Mouse (Mus musculus) hindbrain, embryonic 12.5 days (tissue): ENCODE results near the gene Tob2. TPM values are rescaled to one million over a fixed set of nuclear protein-coding genes. Genes with fewer than 3 reads are reported as not detected.

Source experiments
- ATAC-seq: fragments of 200-750 bp; cut with Nextera tagmentation; 2 replicates; pipeline ENCODE4 v1.8.0; 2017; ENCODE audit warnings: moderate TSS enrichment; ENCODE audit not compliant: low FRiP score
- H3K27ac ChIP-seq: fragments of 300-500 bp; sonication (generic); 2 replicates; pipeline ENCODE4 v1.5.1; 2016; ENCODE audit warnings: mild to moderate bottlenecking
- H3K27me3 ChIP-seq: fragments of 300-500 bp; sonication (generic); 2 replicates; pipeline ENCODE4 v1.6.1; 2016; ENCODE audit warnings: mild to moderate bottlenecking
- H3K36me3 ChIP-seq: fragments of 300-500 bp; sonication (generic); 2 replicates; pipeline ENCODE4 v1.6.1; 2016; ENCODE audit warnings: mild to moderate bottlenecking
- H3K4me1 ChIP-seq: fragments of 300-500 bp; sonication (generic); 2 replicates; pipeline ENCODE4 v1.6.1; 2016
- H3K4me2 ChIP-seq: fragments of 300-500 bp; sonication (generic); replicated peaks from 2 replicates; pipeline ENCODE4 v1.6.1; 2016; ENCODE audit warnings: mild to moderate bottlenecking
- H3K4me3 ChIP-seq: fragments of 300-500 bp; sonication (generic); 2 replicates; pipeline ENCODE4 v1.5.1; 2016; ENCODE audit warnings: mild to moderate bottlenecking
- H3K9ac ChIP-seq: fragments of 300-500 bp; sonication (generic); 2 replicates; pipeline ENCODE4 v1.6.1; 2016; ENCODE audit warnings: mild to moderate bottlenecking, moderate library complexity
- H3K9me3 ChIP-seq: fragments of 300-500 bp; sonication (generic); replicated peaks from 2 replicates; pipeline ENCODE4 v1.6.1; 2016; ENCODE audit warnings: mild to moderate bottlenecking
- WGBS: fragments of 180-500 bp; shearing (Covaris S2); methylation state at CpG from one replicate; pipeline ENCODE4 v1.1.7; 2016; 5-methylcytosine and 5-hydroxymethylcytosine counted together
- polyA plus RNA-seq: library from polyadenylated mRNA; unstranded; fragments of >200 nt; fragmentation: Nextera tagmentation; extraction: Ambion mirVana; gene quantifications from 2 replicates; pipeline ENCODE4 v1.2.1, GENCODE M21; 2016

Tob2 gene
- polyA plus RNA-seq, 1 experiment from 2014 or later, result 21.2 TPM

DNA sequence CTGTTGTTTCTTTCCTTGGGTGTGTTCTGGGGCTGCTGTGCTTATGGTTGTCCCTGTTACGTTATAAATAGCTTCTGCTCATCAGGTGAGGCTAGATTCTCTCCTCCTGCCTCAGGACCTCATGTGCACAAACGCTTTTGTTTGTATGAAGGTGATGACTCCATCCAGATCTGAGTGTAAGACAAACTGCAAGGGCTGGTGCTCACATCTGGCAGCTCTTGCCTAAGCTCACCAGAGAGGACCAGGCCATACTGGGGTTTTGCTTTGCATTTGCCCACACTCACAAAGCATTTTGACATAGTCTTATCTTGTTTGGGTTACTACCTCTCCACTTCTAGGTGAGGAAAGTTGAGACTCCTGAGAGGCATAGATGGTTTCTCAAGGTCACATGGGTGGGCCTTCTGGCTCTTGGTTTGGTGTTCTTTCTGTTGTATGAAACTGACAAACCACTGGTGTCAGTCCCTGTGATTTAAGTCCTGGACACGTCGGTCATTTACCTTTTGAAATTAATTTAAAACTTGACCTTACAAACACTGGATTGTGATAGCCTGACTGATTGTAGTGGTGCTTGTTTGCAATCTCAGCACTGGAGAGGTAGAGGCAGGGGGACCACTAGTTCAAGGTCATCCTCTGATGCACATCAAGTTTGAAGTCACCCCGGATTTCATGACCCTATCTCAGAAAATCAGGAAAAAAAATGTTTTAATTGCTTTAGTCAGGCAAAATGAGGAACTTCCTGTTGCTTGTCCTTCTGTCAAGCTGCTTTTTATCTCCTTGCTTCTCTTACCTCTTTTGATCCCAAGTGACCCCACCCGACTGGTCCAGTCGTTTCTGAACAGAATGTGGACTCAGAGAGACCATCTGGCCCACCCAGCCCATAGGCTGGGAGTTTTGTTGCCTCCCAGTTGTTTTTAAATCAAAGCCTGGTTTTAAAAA is 45.6 kb downstream of the Tob2 start:
- peak overlapping the region; percentile 70; the same call in 1 of the 2 replicates for H3K4me3 ChIP-seq
- H3K4me1 ChIP-seq, result peaks cover 39% of the 10 kb centered on the region
- 81% methylated on average over 7 of the region's 7 CpGs for WGBS
- peaks cover 24% of the 10 kb centered on the region for H3K36me3 ChIP-seq
- peak overlapping the region; percentile 85; the same call in 1 of the 2 replicates for H3K9ac ChIP-seq
- no peaks in the 10 kb centered on the region for H3K27me3 ChIP-seq
- no peak overlapping the region for H3K27ac ChIP-seq
- no peak for ATAC-seq
- H3K4me2 ChIP-seq, result peak overlapping the region; percentile 88
- no peaks in the 10 kb centered on the region for H3K9me3 ChIP-seq

DNA sequence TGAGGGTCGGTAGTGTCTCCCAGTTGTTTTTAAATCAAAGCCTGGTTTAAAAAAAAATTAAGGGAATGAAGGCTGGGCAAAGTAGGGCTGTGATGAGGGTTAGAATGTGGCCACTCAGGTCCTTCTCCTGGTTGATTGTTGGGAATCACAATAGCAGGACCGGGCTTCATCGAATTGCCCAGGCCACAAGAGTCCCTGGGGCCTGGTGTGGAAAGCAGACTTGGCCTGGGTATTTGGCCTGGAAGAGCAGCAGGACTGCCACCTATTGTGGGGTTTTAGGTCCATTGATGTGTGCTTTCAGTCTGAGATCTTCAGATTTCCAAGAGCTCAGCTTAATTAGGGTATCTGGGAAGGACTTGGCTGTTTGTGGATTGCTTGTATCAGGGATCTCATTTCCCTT is 46.3 kb downstream of the Tob2 start:
- Histone ChIP-seq H3K4me3 (peak overlapping the region; percentile 70), H3K4me2 (peak overlapping the region; percentile 88), H3K27me3 (no peaks in the 10 kb centered on the region), H3K27ac (no peak overlapping the region), H3K9ac (peak overlapping the region; percentile 85), H3K4me1 (peaks cover 39% of the 10 kb centered on the region), H3K36me3 (peaks cover 18% of the 10 kb centered on the region), H3K9me3 (no peaks in the 10 kb centered on the region)
- 27% methylated on average over 3 of the region's 3 CpGs for WGBS
- no peak for ATAC-seq

DNA sequence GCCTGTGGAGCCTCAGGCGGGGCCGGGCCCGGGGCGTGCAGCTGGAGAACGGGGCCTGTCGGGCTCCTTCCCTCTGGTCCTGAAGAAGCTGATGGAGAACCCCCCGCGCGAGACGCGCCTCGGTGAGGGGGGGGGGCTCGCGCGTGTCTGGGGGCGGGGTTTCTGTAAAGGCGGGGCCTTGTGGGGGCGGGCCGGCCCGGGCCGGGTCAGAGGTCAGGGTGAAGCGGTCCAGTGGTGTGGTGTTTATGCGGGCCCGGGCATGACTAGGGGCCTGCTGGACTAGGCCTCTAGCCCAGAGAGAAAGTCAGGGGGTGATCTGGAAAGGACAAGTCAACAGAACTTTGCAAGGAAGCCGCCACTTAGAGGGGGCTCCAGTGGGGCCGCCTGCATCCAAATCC is 47.0 kb downstream of the Tob2 start:
- no peaks in the 10 kb centered on the region for H3K27me3 ChIP-seq
- WGBS, result under 1% methylated on average over 25 of the region's 26 CpGs

DNA sequence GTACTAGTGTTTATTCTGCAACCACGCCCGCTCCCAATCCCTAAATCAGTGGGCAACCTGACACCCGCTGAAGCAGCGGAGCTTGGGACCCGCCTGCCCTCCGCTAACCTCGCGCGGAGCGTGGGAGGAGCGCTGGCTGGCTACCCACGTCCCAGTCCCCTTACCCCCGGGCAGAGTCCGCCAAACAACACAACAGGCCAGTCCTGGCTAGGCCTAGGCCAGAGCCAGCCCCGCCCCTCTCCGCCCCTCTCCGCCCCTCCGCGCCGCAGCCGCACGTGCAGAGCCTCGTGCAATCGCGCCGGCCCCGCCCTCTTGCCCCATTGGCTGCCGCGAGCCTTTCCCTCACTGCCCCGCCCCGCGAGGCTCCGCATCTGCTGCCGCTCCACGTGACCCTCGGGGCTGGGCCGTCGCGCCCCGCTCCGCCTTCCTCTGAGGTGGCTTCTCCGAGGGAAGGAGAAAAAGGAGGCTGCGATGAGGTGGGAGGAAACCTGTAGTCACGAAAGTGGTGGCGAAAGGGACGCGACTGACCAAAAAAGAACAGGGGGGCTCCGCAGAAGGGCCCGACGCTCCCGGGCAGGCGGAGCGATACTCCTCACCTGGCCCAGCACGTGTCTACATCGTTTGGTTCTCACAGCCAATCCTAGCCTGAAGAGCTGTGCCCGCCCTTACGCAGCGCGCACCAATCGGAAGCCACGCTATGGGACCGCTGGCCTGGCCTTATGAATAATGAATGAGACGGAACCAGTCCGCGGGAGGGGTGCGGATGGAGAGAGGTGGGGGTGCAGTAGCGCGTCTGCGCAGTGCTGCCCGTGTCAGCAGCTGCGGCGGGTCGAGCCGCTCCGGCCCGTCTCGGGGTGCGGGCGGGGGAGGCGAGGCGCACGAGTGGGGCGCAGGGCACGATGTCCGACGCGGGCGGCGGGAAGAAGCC is 47.7 kb downstream of the Tob2 start:
- Histone ChIP-seq H3K9me3 (no peaks in the 10 kb centered on the region), H3K4me3 (peak overlapping the region; percentile 70), H3K27ac (peak overlapping the region; percentile 82), H3K4me2 (peak overlapping the region; percentile 88), H3K9ac (peak overlapping the region; percentile 85), H3K4me1 (peaks cover 43% of the 10 kb centered on the region), H3K36me3 (peaks cover 10% of the 10 kb centered on the region), H3K27me3 (no peaks in the 10 kb centered on the region)
- peak; percentile 99 for ATAC-seq
- under 1% methylated on average over 89 of the region's 89 CpGs for WGBS

More for the DNA sequence above, 47.0 kb downstream of the Tob2 start:
- Histone ChIP-seq H3K36me3 (peaks cover 12% of the 10 kb centered on the region), H3K4me2 (peak overlapping the region; percentile 88), H3K9ac (peak overlapping the region; percentile 85), H3K4me1 (peaks cover 39% of the 10 kb centered on the region), H3K9me3 (no peaks in the 10 kb centered on the region), H3K4me3 (peak overlapping the region; percentile 70), H3K27ac (peak overlapping the region; percentile 82)
- peak; percentile 17 for ATAC-seq

DNA sequence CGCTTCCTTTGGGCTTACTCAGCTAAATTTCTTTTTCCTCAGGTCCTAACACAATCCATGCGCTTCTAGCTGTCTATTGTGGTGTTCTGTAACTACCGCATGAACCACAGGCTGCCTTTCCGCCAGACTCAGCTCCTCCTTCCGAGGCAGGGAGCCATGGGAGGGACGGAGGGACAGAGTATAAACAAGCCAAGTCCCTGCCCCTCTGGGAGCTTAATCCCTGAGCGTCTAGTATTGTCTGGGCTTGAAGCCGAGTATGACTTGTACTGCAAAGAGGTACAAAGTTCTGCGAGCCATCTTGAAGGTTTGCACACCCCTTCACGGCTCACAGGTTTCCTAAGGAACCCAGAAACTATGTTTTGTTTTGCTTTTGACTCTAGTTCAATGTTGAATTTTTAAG is 48.4 kb downstream of the Tob2 start:
- Histone ChIP-seq H3K4me1 (peaks cover 49% of the 10 kb centered on the region), H3K36me3 (peaks cover 3% of the 10 kb centered on the region), H3K4me2 (peak overlapping the region; percentile 88), H3K4me3 (peak overlapping the region; percentile 70), H3K27ac (peak overlapping the region; percentile 82), H3K9me3 (no peaks in the 10 kb centered on the region), H3K9ac (peak overlapping the region; percentile 67), H3K27me3 (no peaks in the 10 kb centered on the region)
- 2% methylated on average over 10 of the region's 10 CpGs for WGBS
- ATAC-seq, result no peak

DNA sequence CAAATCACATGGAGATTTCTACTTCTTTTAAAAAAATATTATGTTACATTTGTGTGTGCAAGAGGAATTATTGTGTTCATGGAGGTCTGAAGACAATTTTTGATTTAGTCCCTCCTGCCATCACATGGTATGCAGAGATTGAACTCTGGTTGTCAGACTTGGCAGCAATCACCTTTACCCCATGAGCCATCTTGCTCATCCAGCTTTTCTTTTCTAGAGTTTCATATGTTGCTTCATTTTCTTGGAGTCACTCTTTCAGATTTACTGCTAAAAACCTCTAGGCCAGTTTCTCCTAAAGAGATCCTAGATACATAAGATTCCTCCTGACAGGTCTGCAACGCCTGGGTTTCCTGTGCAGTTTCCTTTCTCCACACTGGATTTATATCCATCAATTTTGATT is 49.0 kb downstream of the Tob2 start:
- H3K9ac ChIP-seq, result 0 out of 2 replicates have a peak overlapping the region, but pooled peaks have one; percentile 67
- no peaks in the 10 kb centered on the region for H3K36me3 ChIP-seq
- H3K27ac ChIP-seq, result peak overlapping the region; percentile 82; the same call in 1 of the 2 replicates

DNA sequence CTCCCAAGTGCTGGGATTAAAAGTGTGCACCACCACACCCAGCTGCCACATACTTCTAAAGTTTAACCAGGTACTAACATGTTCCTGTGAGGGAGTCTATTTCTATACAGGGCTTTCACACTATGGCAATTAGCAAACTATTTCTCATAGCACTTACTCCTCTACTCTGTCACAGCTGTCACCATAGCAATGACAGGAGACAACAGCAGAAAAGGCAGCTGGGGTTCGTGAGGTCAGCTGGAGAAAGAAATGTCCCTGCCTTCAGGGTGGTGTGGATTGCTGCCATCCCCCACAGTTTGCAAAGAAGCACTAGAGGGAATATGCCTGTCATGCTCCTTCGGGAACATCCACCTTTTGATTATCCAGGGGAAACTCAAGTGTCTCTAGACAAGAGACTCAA is 49.8 kb downstream of the Tob2 start:
- H3K9ac ChIP-seq, result no peak overlapping the region
- no peak overlapping the region for H3K27ac ChIP-seq
- H3K4me2 ChIP-seq, result no peak overlapping the region
- ATAC-seq, result no peak
- 0 out of 2 replicates have a peak, but pooled peaks cover 3% of the 10 kb centered on the region for H3K27me3 ChIP-seq
- 60% methylated on average over 2 of the region's 2 CpGs for WGBS
- peaks cover 43% of the 10 kb centered on the region for H3K4me1 ChIP-seq
- H3K9me3 ChIP-seq, result no peaks in the 10 kb centered on the region
- H3K36me3 ChIP-seq, result no peaks in the 10 kb centered on the region
- no peak overlapping the region for H3K4me3 ChIP-seq

More for the DNA sequence above, 49.0 kb downstream of the Tob2 start:
- Histone ChIP-seq H3K27me3 (no peaks in the 10 kb centered on the region), H3K4me2 (peak overlapping the region; percentile 88), H3K4me3 (peak overlapping the region; percentile 70; the same call in 1 of the 2 replicates), H3K9me3 (no peaks in the 10 kb centered on the region), H3K4me1 (peaks cover 48% of the 10 kb centered on the region)
- ATAC-seq, result no peak
- 53% methylated on average over 1 of the region's 1 CpGs for WGBS

DNA sequence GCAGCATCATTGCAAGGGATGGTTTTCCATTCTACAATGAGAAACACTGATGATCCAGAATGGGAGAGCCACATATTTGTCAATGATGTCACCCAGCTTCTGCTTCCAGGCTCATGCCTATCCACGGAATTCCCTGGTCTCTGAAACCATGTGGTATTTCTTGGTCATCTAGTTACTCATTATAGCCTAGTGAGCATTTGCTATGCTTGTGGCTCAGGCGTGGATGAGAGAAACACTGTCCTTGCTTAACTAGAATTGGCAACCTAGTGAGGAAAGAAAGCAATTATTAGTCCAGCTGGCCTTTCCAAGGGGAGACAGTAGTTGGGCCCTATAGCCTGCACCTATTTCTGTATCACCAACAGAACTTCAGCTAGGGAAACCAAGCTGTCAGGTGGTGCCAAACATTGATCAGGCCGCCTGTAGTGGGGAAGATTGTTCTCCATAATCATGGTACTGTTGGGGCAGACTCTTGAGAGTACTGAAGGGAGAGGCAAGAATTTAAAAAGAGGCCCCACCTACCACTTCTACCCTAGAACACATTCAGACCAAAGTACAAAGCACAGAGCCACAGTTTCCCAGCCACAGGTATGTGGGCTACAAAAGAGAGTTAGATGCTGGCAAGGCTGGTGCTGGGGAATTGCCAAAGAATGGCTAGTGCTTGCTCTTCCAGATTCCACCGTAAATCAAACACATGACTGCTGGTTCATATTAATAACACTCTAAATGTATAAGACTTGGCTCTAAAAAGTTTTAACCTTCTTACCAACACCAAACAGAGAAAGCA is 51.8 kb downstream of the Tob2 start:
- H3K27me3 ChIP-seq, result 0 out of 2 replicates have a peak, but pooled peaks cover 5% of the 10 kb centered on the region
- no peaks in the 10 kb centered on the region for H3K36me3 ChIP-seq
- 80% methylated on average over 4 of the region's 4 CpGs for WGBS
- H3K9me3 ChIP-seq, result no peaks in the 10 kb centered on the region
- H3K4me3 ChIP-seq, result no peak overlapping the region
- H3K9ac ChIP-seq, result no peak overlapping the region
- ATAC-seq, result no peak
- no peak overlapping the region for H3K4me2 ChIP-seq
- H3K4me1 ChIP-seq, result peaks cover 39% of the 10 kb centered on the region
- H3K27ac ChIP-seq, result no peak overlapping the region

DNA sequence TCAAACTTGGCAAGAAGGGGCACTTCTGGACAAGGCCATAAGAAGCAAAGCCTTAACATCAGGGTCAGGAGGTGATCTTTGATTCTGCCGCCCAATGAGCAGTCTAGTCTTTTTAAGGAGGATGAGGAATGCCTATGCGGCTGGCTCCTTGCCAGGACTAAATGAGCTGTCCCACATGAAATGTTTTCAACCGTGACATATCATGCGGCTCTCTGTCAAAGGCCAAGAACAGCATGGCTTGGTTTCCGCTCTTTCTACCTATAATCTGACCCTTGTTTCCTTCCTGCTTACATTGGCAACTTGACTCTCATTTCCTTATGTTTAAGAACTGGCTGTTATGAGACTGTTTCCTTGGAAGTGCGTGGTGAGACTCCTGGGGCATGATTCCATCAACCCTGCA is 53.0 kb downstream of the Tob2 start:
- H3K4me1 ChIP-seq, result peaks cover 38% of the 10 kb centered on the region

DNA sequence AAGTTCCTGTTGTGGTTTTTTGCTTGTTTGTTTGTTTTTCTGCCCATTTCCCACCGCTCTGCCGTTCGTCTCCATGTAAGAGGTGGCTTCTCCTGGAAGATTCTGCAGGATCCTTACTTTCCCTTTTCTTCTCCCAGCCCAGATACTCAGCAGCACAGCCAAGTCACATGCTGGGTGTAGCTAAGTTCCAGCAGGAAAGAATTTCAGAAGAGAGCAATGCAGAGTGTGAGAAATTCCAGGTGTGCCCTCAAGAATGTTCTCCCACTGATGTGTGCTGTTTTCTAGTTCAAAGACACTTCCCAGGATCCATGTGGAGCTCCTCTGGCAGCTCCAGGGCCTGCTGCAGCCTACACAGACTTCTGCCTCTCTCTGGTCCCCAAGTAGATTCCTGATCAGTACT is 53.7 kb downstream of the Tob2 start:
- no peak for ATAC-seq
- Histone ChIP-seq H3K4me3 (no peak overlapping the region), H3K4me1 (peaks cover 33% of the 10 kb centered on the region), H3K27ac (no peak overlapping the region), H3K4me2 (no peak overlapping the region), H3K36me3 (no peaks in the 10 kb centered on the region), H3K9me3 (no peaks in the 10 kb centered on the region), H3K27me3 (0 out of 2 replicates have a peak, but pooled peaks cover 5% of the 10 kb centered on the region), H3K9ac (peak overlapping the region; percentile 6; the same call in 1 of the 2 replicates)
- WGBS, result 70% methylated on average over 3 of the region's 3 CpGs

More for the DNA sequence above, 53.0 kb downstream of the Tob2 start:
- Histone ChIP-seq H3K9ac (no peak overlapping the region), H3K36me3 (no peaks in the 10 kb centered on the region), H3K9me3 (no peaks in the 10 kb centered on the region), H3K27me3 (0 out of 2 replicates have a peak, but pooled peaks cover 5% of the 10 kb centered on the region), H3K27ac (no peak overlapping the region), H3K4me3 (no peak overlapping the region), H3K4me2 (no peak overlapping the region)
- ATAC-seq, result no peak
- WGBS, result 40% methylated on average over 6 of the region's 6 CpGs

DNA sequence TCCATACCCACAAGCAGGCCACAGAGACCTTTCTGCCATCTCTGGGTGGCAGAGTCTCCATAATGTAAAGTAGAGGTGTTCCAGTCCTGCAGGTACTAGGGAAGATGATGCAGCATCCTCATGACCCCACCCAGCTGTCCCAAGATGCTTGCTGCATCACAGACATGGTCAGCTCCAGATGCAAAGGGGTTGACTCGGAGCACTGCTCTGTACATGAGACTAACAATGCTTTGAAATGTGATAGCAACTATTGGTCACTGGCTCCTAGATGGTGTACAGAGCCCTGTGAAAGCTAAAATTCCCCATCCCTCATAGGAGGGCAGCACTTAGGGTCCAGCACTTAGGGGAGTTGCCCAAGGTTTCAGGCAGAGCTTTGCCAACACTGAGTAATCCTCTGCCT is 54.4 kb downstream of the Tob2 start:
- H3K27me3 ChIP-seq, result 0 out of 2 replicates have a peak, but pooled peaks cover 5% of the 10 kb centered on the region

More for the DNA sequence above, 54.4 kb downstream of the Tob2 start:
- Histone ChIP-seq H3K27ac (no peak overlapping the region), H3K4me1 (peaks cover 28% of the 10 kb centered on the region), H3K9ac (peak overlapping the region; percentile 6; the same call in 1 of the 2 replicates), H3K9me3 (no peaks in the 10 kb centered on the region), H3K36me3 (no peaks in the 10 kb centered on the region), H3K4me3 (no peak overlapping the region), H3K4me2 (no peak overlapping the region)
- WGBS, result 52% methylated on average over 1 of the region's 1 CpGs
- no peak for ATAC-seq
